Mouse (Mus musculus): ENCODE results near the gene Hepacam.

Gene Hepacam

GRCm38 (mm10) chr9:37435616-37436015, 68.5 kb downstream of the Hepacam start:
- no peaks in the 10 kb centered on the region for H3K36me3 ChIP-seq (ENCODE audit: control insufficient read depth, insufficient read depth, low read length, poor library complexity, severe bottlenecking)
- H3K27me3 ChIP-seq (ENCODE audit: control insufficient read depth, insufficient read depth, low read length, poor library complexity, severe bottlenecking), result no peaks in the 10 kb centered on the region; the same call in 1 of the 2 replicates
- no peak for DNase-seq (ENCODE audit: low read depth, low spot score)
